Mouse (Mus musculus) liver, postnatal 0 days (tissue): ENCODE results near the gene Pakap. TPM values are rescaled to one million over a fixed set of nuclear protein-coding genes. Genes with fewer than 3 reads are reported as not detected.

Source experiments
- ATAC-seq: fragments of 200-750 bp; cut with Nextera tagmentation; 2 replicates; pipeline ENCODE4 v1.8.0; 2017; ENCODE audit warnings: mild to moderate bottlenecking, moderate library complexity
- DNase-seq: peaks from one replicate; pipeline ENCODE4 v3.0.0-alpha.2; 2016
- H3K27ac ChIP-seq: fragments of 300-500 bp; sonication (generic); 2 replicates; pipeline ENCODE4 v1.5.1; 2014; ENCODE audit warnings: antibody characterized with exemption, moderate library complexity, mild to moderate bottlenecking, low read depth
- H3K27me3 ChIP-seq: fragments of 300-500 bp; sonication (generic); 2 replicates; pipeline ENCODE4 v1.6.1; 2014; ENCODE audit warnings: low read length, control low read depth, mixed read lengths; ENCODE audit not compliant: insufficient read depth
- H3K36me3 ChIP-seq: fragments of 300-500 bp; sonication (generic); replicated peaks from 2 replicates; pipeline ENCODE4 v1.6.1; 2014; ENCODE audit warnings: mild to moderate bottlenecking, control low read depth, low read length, moderate library complexity, mixed read lengths; ENCODE audit not compliant: insufficient read depth
- H3K4me1 ChIP-seq: fragments of 300-500 bp; sonication (generic); 2 replicates; pipeline ENCODE4 v1.6.1; 2014; ENCODE audit warnings: antibody characterized with exemption, mild to moderate bottlenecking, control low read depth; ENCODE audit not compliant: insufficient read depth
- H3K4me2 ChIP-seq: fragments of 300-500 bp; sonication (generic); 2 replicates; pipeline ENCODE4 v1.6.1; 2014; ENCODE audit warnings: low read depth, mild to moderate bottlenecking, low read length, moderate library complexity, mixed read lengths
- H3K4me3 ChIP-seq: fragments of 300-500 bp; sonication (generic); 2 replicates; pipeline ENCODE4 v1.5.1; 2014; ENCODE audit warnings: low read depth, low read length
- H3K9ac ChIP-seq: fragments of 300-500 bp; sonication (generic); replicated peaks from 2 replicates; pipeline ENCODE4 v1.6.1; 2014; ENCODE audit warnings: mild to moderate bottlenecking, moderate library complexity
- H3K9me3 ChIP-seq: fragments of 300-500 bp; sonication (generic); 2 replicates; pipeline ENCODE4 v1.6.1; 2016; ENCODE audit warnings: mild to moderate bottlenecking, control low read depth, low read length, mixed read lengths
- CTCF ChIP-seq: sonication (generic); IDR thresholded peaks from 2 replicates; pipeline ENCODE4 v1.5.1; 2016; ENCODE audit warnings: antibody characterized with exemption, low read depth
- EP300 ChIP-seq: IDR thresholded peaks from 2 replicates; pipeline ENCODE4 v1.6.1; 2016; ENCODE audit warnings: antibody characterized with exemption, low read depth, mild to moderate bottlenecking
- WGBS: fragments of 180-500 bp; shearing (Covaris S2); extraction: QIAGEN DNeasy Blood & Tissue Kit; methylation state at CpG from one replicate; pipeline ENCODE4 v1.1.7; 2014; ENCODE audit not compliant: insufficient replicate concordance; 5-methylcytosine and 5-hydroxymethylcytosine counted together
- polyA plus RNA-seq: library from polyadenylated mRNA; unstranded; fragments of >200 nt; fragmentation: Nextera tagmentation; extraction: Ambion mirVana; gene quantifications from 2 replicates; pipeline ENCODE4 v1.2.1, GENCODE M21; 2015

The Pakap gene
- polyA plus RNA-seq, 1 experiment from 2014 or later, result 0.79 TPM

DNA sequence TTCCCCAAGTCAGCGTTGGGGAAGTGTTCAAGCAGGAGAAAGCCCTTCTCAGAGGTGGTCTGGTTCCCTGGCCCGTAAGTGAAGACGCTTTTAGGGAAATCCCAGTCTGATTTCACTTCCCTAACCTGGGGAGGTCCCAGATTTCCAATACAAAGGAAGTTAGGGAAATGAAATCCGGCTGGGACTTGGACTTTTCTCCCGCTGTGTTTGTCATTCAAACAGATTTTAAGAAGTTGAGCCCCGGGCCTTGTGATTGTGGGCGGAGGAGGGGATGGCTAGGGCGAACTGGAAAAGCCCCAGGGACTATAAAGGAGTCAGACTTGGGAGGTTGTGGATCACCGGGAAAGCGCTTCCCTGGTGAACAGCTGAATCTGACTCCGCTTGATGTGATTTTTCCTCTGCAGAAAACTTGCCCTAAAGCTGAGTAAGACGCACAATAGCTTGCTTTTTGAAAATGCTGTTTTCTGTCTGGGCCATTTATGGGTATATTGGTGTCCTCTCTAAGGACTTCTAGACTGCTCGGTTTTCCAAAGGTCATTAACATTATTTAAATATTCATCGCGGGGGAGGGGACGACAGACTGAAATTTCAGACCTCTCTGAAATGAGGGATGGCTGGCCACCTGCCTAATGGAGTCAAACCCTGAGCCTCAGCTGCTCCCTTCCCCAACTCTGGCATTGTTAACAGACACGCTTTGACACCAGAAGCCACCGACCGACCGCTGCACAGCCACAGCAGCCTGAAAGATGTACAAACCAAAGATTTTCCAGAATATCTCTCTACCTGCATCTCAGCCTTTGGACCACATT lies 213.1 kb downstream of the Pakap start:
- Histone ChIP-seq H3K9me3 (no peaks in the 10 kb centered on the region), H3K4me1 (peaks cover 14% of the 10 kb centered on the region), H3K4me2 (no peak overlapping the region), H3K36me3 (no peaks in the 10 kb centered on the region), H3K9ac (no peak overlapping the region), H3K4me3 (no peak overlapping the region), H3K27me3 (peaks cover 10% of the 10 kb centered on the region), H3K27ac (no peak overlapping the region)
- TF ChIP-seq CTCF (no peak), EP300 (no peak)
- DNase-seq (no peak), ATAC-seq (no peak)
- WGBS, result 18% methylated on average over 20 of the region's 20 CpGs

- peak; percentile 82 for DNase-seq
- H3K27ac ChIP-seq, result no peak overlapping the region
- peaks cover 14% of the 10 kb centered on the region for H3K4me1 ChIP-seq
- peak; percentile 85 for ATAC-seq
- peak; percentile 36 for TF ChIP-seq CTCF
- no peak for TF ChIP-seq EP300
- H3K4me3 ChIP-seq, result peak overlapping the region; percentile 54
- H3K27me3 ChIP-seq, result peaks cover 10% of the 10 kb centered on the region
- peak overlapping the region; percentile 82 for H3K4me2 ChIP-seq
- H3K9me3 ChIP-seq, result no peaks in the 10 kb centered on the region
- peak overlapping the region; percentile 58; the same call in 1 of the 2 replicates for H3K9ac ChIP-seq
- 5% methylated on average over 24 of the region's 26 CpGs for WGBS
- H3K36me3 ChIP-seq, result no peaks in the 10 kb centered on the region
Measured at GRCm38 (mm10) chr4:57781994-57782393, 214.0 kb downstream of the Pakap start.

DNA sequence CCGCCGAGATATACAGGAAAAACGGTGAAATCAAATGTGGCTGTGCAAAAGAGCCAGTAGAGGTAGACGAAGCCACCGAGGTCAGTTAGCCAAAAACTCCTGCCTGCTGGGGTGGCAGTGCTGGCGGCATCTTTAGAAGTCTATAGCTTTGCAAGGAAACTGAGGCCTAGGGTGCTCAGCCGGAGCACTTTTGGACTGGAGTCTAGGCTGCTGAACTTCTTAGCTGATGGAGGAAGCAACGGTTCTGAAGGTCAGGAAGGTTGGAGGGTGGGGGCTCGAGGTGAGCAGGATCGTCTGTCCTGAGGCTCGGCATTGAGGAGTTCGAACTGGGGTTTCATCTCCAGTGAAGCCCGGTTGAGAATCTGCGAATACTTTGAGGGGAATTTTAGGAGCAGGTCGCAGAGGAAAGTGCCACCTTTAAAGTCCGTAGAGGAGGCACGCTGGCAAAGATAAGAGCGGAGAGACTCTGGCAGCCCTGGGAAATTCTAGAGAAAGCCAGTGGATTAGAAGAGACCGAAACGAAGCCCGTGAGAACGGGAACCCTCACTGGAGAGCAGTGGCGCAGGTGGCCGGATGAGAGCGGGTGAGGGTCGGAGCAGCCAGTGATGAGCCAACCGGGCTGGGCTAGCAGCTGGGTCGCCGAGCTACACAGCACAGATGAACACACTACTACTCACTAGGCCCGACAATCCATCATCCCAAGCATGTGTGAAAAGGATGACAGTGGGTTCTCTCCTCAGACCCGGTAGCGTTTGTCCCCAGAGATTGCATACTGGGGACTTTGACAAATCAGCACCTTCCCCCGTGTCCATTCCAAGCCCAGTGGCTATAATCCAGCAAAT lies 214.8 kb downstream of the Pakap start:
- ATAC-seq (no peak), DNase-seq (peak; percentile 41)
- H3K4me3 ChIP-seq, result peak overlapping the region; percentile 54
- peaks cover 10% of the 10 kb centered on the region for H3K27me3 ChIP-seq
- 3% methylated on average over 33 of the region's 33 CpGs for WGBS
- peak overlapping the region; percentile 58; the same call in 1 of the 2 replicates for H3K9ac ChIP-seq
- H3K4me2 ChIP-seq, result peak overlapping the region; percentile 82
- no peaks in the 10 kb centered on the region for H3K36me3 ChIP-seq
- TF ChIP-seq EP300 (no peak), CTCF (no peak)
- no peak overlapping the region for H3K27ac ChIP-seq
- H3K9me3 ChIP-seq, result no peaks in the 10 kb centered on the region
- peaks cover 14% of the 10 kb centered on the region for H3K4me1 ChIP-seq

- H3K4me2 ChIP-seq, result peak overlapping the region; percentile 82
- TF ChIP-seq EP300 (no peak), CTCF (no peak)
- H3K27ac ChIP-seq, result no peak overlapping the region
- 54% methylated on average over 9 of the region's 9 CpGs for WGBS
- DNase-seq, result no peak
- no peaks in the 10 kb centered on the region for H3K9me3 ChIP-seq
- no peak overlapping the region for H3K9ac ChIP-seq
- H3K36me3 ChIP-seq, result no peaks in the 10 kb centered on the region
- H3K27me3 ChIP-seq, result peaks cover 10% of the 10 kb centered on the region
- H3K4me3 ChIP-seq, result peak overlapping the region; percentile 54; the same call in 1 of the 2 replicates
- no peak for ATAC-seq
- peaks cover 14% of the 10 kb centered on the region for H3K4me1 ChIP-seq
Measured at GRCm38 (mm10) chr4:57783391-57783770, 215.4 kb downstream of the Pakap start.

- H3K9ac ChIP-seq, result no peak overlapping the region
- H3K27ac ChIP-seq, result 0 out of 2 replicates have a peak overlapping the region, but pooled peaks have one; percentile 16
- peaks cover 10% of the 10 kb centered on the region for H3K27me3 ChIP-seq
Measured at GRCm38 (mm10) chr4:57783853-57784600, 216.0 kb downstream of the Pakap start.

More at GRCm38 (mm10) chr4:57783853-57784600, 216.0 kb downstream of the Pakap start:
- ATAC-seq (peak; percentile 77), DNase-seq (peak; percentile 34)
- Histone ChIP-seq H3K4me3 (no peak overlapping the region), H3K4me1 (peaks cover 14% of the 10 kb centered on the region), H3K36me3 (no peaks in the 10 kb centered on the region), H3K4me2 (0 out of 2 replicates have a peak overlapping the region, but pooled peaks have one; percentile 19), H3K9me3 (no peaks in the 10 kb centered on the region)
- WGBS, result 69% methylated on average over 11 of the region's 11 CpGs
- no peak for TF ChIP-seq EP300
- no peak for TF ChIP-seq CTCF
